Mouse (Mus musculus) liver, postnatal 0 days (tissue): ENCODE data around the gene Ugt1a5. TPM values are rescaled to one million over a fixed set of nuclear protein-coding genes. Genes with fewer than 3 reads are reported as not detected.
"Not testable (repeated sequence)": the region's sequence is repeated elsewhere in the genome, so short reads cannot be mapped to it uniquely, and the experiment has no call there.

Experiments
- ATAC-seq: fragments of 200-750 bp; cut with Nextera tagmentation; 2 replicates; pipeline ENCODE4 v1.8.0; 2017; ENCODE audit warnings: mild to moderate bottlenecking, moderate library complexity
- DNase-seq: peaks from one replicate; pipeline ENCODE4 v3.0.0-alpha.2; 2016
- H3K27ac ChIP-seq: fragments of 300-500 bp; sonication (generic); 2 replicates; pipeline ENCODE4 v1.5.1; 2014; ENCODE audit warnings: antibody characterized with exemption, moderate library complexity, mild to moderate bottlenecking, low read depth
- H3K27me3 ChIP-seq: fragments of 300-500 bp; sonication (generic); 2 replicates; pipeline ENCODE4 v1.6.1; 2014; ENCODE audit warnings: low read length, control low read depth, mixed read lengths; ENCODE audit not compliant: insufficient read depth
- H3K36me3 ChIP-seq: fragments of 300-500 bp; sonication (generic); replicated peaks from 2 replicates; pipeline ENCODE4 v1.6.1; 2014; ENCODE audit warnings: mild to moderate bottlenecking, control low read depth, low read length, moderate library complexity, mixed read lengths; ENCODE audit not compliant: insufficient read depth
- H3K4me1 ChIP-seq: fragments of 300-500 bp; sonication (generic); 2 replicates; pipeline ENCODE4 v1.6.1; 2014; ENCODE audit warnings: antibody characterized with exemption, mild to moderate bottlenecking, control low read depth; ENCODE audit not compliant: insufficient read depth
- H3K4me2 ChIP-seq: fragments of 300-500 bp; sonication (generic); 2 replicates; pipeline ENCODE4 v1.6.1; 2014; ENCODE audit warnings: low read depth, mild to moderate bottlenecking, low read length, moderate library complexity, mixed read lengths
- H3K4me3 ChIP-seq: fragments of 300-500 bp; sonication (generic); 2 replicates; pipeline ENCODE4 v1.5.1; 2014; ENCODE audit warnings: low read depth, low read length
- H3K9ac ChIP-seq: fragments of 300-500 bp; sonication (generic); replicated peaks from 2 replicates; pipeline ENCODE4 v1.6.1; 2014; ENCODE audit warnings: mild to moderate bottlenecking, moderate library complexity
- H3K9me3 ChIP-seq: fragments of 300-500 bp; sonication (generic); 2 replicates; pipeline ENCODE4 v1.6.1; 2016; ENCODE audit warnings: mild to moderate bottlenecking, control low read depth, low read length, mixed read lengths
- CTCF ChIP-seq: sonication (generic); IDR thresholded peaks from 2 replicates; pipeline ENCODE4 v1.5.1; 2016; ENCODE audit warnings: antibody characterized with exemption, low read depth
- EP300 ChIP-seq: IDR thresholded peaks from 2 replicates; pipeline ENCODE4 v1.6.1; 2016; ENCODE audit warnings: antibody characterized with exemption, low read depth, mild to moderate bottlenecking
- WGBS: fragments of 180-500 bp; shearing (Covaris S2); extraction: QIAGEN DNeasy Blood & Tissue Kit; methylation state at CpG from one replicate; pipeline ENCODE4 v1.1.7; 2014; ENCODE audit not compliant: insufficient replicate concordance; 5-methylcytosine and 5-hydroxymethylcytosine counted together
- polyA plus RNA-seq: library from polyadenylated mRNA; unstranded; fragments of >200 nt; fragmentation: Nextera tagmentation; extraction: Ambion mirVana; gene quantifications from 2 replicates; pipeline ENCODE4 v1.2.1, GENCODE M21; 2015

Ugt1a5 gene
- polyA plus RNA-seq, 1 experiment from 2014 or later, result 0.19 TPM

GRCm38 (mm10) chr1:88217576-88217975, 51.8 kb downstream of the Ugt1a5 start:
- no peak overlapping the region for H3K4me2 ChIP-seq
- 37% methylated on average over 3 of the region's 3 CpGs for WGBS
- no peak for DNase-seq
- no peak for ATAC-seq
- peaks cover 44% of the 10 kb centered on the region for H3K9me3 ChIP-seq
- H3K27ac ChIP-seq, result no peak overlapping the region
- no peak overlapping the region for H3K9ac ChIP-seq
- no peaks in the 10 kb centered on the region for H3K36me3 ChIP-seq
- H3K4me3 ChIP-seq, result no peak overlapping the region
- no peaks in the 10 kb centered on the region for H3K27me3 ChIP-seq
- TF ChIP-seq EP300 (no peak), CTCF (no peak)
- no peaks in the 10 kb centered on the region for H3K4me1 ChIP-seq

- Histone ChIP-seq H3K27ac (no peak overlapping the region), H3K4me2 (no peak overlapping the region), H3K27me3 (no peaks in the 10 kb centered on the region), H3K4me3 (no peak overlapping the region), H3K4me1 (no peaks in the 10 kb centered on the region), H3K36me3 (no peaks in the 10 kb centered on the region), H3K9ac (no peak overlapping the region), H3K9me3 (peaks cover 39% of the 10 kb centered on the region)
- DNase-seq, result peak; percentile 47
- 68% methylated on average over 9 of the region's 9 CpGs for WGBS
- no peak for ATAC-seq
- TF ChIP-seq EP300 (no peak), CTCF (no peak)
Measured at GRCm38 (mm10) chr1:88218051-88218450, 52.2 kb downstream of the Ugt1a5 start.

DNA sequence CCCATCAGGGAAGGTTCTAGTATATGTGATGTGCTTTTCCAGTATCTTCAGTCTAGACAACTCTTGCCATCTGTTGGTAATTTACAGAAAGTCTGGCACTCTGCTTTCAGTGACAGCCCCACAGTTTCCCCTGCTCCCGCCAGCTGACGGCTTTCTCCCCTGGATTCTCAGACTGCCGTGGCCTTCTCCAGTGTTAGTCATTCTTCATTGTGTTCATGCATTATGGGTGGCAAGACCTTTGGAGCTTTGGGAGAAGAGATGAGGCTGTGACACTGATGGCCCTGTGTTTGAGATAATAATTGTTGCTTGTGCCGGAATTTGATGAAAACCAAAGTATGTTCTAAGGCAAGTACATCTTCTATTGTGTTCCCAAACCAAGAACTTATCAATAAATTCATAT, 52.8 kb downstream of the Ugt1a5 start:
- Histone ChIP-seq H3K27ac (no peak overlapping the region), H3K4me1 (no peaks in the 10 kb centered on the region), H3K4me2 (no peak overlapping the region), H3K9me3 (peaks cover 34% of the 10 kb centered on the region), H3K9ac (no peak overlapping the region), H3K36me3 (no peaks in the 10 kb centered on the region), H3K4me3 (no peak overlapping the region), H3K27me3 (no peaks in the 10 kb centered on the region)
- WGBS, result 46% methylated on average over 4 of the region's 4 CpGs
- TF ChIP-seq EP300 (no peak), CTCF (no peak)
- ATAC-seq, result no peak
- DNase-seq, result no peak

GRCm38 (mm10) chr1:88219054-88219453, 53.2 kb downstream of the Ugt1a5 start:
- Histone ChIP-seq H3K27ac (no peak overlapping the region), H3K4me3 (no peak overlapping the region), H3K36me3 (no peaks in the 10 kb centered on the region), H3K9ac (no peak overlapping the region), H3K9me3 (peaks cover 30% of the 10 kb centered on the region), H3K4me1 (no peaks in the 10 kb centered on the region), H3K27me3 (no peaks in the 10 kb centered on the region), H3K4me2 (no peak overlapping the region)
- TF ChIP-seq CTCF (no peak), EP300 (no peak)
- WGBS, result 13% methylated on average over 1 of the region's 1 CpGs
- ATAC-seq, result no peak
- DNase-seq, result no peak

GRCm38 (mm10) chr1:88220336-88220735, 54.5 kb downstream of the Ugt1a5 start:
- peaks cover 20% of the 10 kb centered on the region for H3K9me3 ChIP-seq
- DNase-seq, result no peak
- TF ChIP-seq EP300 (no peak), CTCF (no peak)
- no peak overlapping the region for H3K9ac ChIP-seq
- H3K4me2 ChIP-seq, result no peak overlapping the region
- no peak for ATAC-seq
- H3K36me3 ChIP-seq, result no peaks in the 10 kb centered on the region
- H3K4me3 ChIP-seq, result no peak overlapping the region
- H3K4me1 ChIP-seq, result no peaks in the 10 kb centered on the region
- no peaks in the 10 kb centered on the region for H3K27me3 ChIP-seq
- no peak overlapping the region for H3K27ac ChIP-seq

- no peaks in the 10 kb centered on the region for H3K27me3 ChIP-seq
- TF ChIP-seq EP300, result no peak
- TF ChIP-seq CTCF, result no peak
- H3K4me2 ChIP-seq, result no peak overlapping the region
- ATAC-seq (no peak), DNase-seq (no peak)
- 40% methylated on average over 2 of the region's 2 CpGs for WGBS
- H3K4me1 ChIP-seq, result no peaks in the 10 kb centered on the region
- H3K36me3 ChIP-seq, result no peaks in the 10 kb centered on the region
- H3K4me3 ChIP-seq, result no peak overlapping the region
- no peak overlapping the region for H3K27ac ChIP-seq
- peaks cover 12% of the 10 kb centered on the region for H3K9me3 ChIP-seq
- H3K9ac ChIP-seq, result no peak overlapping the region
Measured at GRCm38 (mm10) chr1:88222216-88222615, 56.4 kb downstream of the Ugt1a5 start.

GRCm38 (mm10) chr1:88223011-88223515, 57.3 kb downstream of the Ugt1a5 start:
- not testable (repeated sequence) for H3K36me3 ChIP-seq, H3K27me3 ChIP-seq, H3K4me2 ChIP-seq, H3K9me3 ChIP-seq, H3K4me1 ChIP-seq, H3K27ac ChIP-seq, ATAC-seq, H3K4me3 ChIP-seq, H3K9ac ChIP-seq, DNase-seq
